Mouse (Mus musculus) gastrocnemius, postnatal 4 days (tissue): ENCODE measurements at regions not wholly inside any gene's neighbourhood (a gene's known extent, or its start where the extent isn't known, plus 50 kb on each side); places are given as distances from the start of the nearest gene placed in this dataset.

Source experiments
- DNase-seq, 2 experiments: peaks; one replicate each; pipeline ENCODE4 v3.0.0; 2021 to 2022; ENCODE audit warnings: low spot score in 2 of 2, mixed read lengths in 2 of 2

- no peak for DNase-seq
Observed at GRCm38 (mm10) chr11:45642142-45642756, 209.6 kb upstream of the Clint1 start.

DNA sequence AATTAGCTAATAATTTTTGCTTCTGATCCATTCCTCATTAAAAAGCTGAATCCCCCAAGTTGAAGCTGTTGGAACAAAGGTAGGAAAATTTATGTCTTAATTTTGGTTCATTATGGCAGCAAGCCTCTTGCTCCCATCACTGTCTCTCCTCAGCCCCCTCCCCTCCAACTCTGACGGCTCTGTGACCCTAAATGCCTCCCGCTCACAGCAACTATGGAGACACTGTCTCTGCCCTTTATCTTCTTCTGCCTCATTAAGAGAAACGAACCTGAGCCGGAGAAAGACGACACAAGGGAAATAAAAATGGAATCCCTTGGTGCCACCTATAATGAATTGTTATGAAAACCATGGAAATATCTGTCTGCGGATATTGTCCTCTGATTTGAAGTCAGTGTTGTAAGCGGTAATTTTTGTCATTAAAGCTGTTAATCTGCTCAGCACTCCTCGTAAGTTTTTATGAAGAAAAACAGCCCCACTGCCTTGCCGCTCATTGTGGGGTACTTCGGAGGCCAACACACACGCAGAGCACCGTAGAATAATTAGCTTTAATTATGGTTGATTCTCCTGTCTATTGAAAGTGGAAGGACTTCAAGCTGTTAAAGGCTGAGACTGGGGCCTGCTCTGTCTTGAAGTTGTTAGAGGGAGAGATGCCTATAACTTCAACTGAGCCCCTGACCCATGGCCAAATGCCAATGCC, 208.1 kb upstream of the Clint1 start:
- no peak for DNase-seq

- no peak for DNase-seq
Observed at GRCm38 (mm10) chr11:45645815-45646214, 206.0 kb upstream of the Clint1 start.

GRCm38 (mm10) chr11:45647888-45648287, 204.0 kb upstream of the Clint1 start:
- DNase-seq: peak in 1 of 2 experiments; percentile 21

- no peak for DNase-seq
Observed at GRCm38 (mm10) chr11:45656260-45656659, 195.6 kb upstream of the Clint1 start.

- DNase-seq: no peak
Observed at GRCm38 (mm10) chr11:45670156-45670830, 181.6 kb upstream of the Clint1 start.

GRCm38 (mm10) chr11:45678666-45679292, 173.1 kb upstream of the Clint1 start:
- DNase-seq: peak; percentile 40 to 69

DNA sequence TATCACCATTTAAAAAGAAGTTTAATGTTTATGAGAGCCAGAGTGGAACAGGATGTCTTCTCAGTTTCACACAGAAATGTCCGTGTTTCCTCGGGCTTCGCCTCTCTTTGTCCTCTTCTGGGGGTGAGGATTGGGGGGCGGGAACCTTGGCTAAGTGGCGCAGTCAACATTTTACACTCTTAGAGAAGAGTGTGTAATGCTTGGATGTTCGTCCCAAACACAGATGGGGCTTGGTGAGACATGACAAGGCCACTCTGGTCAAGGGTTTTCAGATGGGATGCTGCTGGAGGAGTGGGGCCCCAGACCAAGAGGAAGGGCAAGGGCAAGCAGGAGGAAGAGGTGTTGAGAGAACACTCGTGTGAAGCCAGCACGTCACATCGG, 172.6 kb upstream of the Clint1 start:
- DNase-seq: no peak

DNA sequence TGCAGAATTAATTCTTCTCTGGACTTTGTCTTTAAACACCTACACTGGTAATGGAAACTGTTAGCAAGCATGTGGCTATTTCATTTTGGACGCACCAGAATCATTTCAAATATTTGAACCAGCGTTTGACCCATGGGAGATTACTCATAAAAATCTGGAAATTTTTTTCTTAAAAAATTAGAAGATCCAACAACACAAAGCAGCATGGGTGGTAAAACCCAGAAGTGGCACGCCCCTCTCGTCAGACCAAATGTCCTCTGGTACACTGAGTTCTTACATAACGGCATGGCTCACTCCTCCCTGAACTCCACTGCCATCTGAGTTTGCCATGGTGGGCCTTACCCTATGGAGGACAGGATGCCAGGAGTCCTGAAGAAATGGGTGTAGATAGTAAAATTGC, 166.3 kb upstream of the Clint1 start:
- DNase-seq: no peak

GRCm38 (mm10) chr11:45693206-45693605, 158.6 kb upstream of the Clint1 start:
- no peak for DNase-seq

DNA sequence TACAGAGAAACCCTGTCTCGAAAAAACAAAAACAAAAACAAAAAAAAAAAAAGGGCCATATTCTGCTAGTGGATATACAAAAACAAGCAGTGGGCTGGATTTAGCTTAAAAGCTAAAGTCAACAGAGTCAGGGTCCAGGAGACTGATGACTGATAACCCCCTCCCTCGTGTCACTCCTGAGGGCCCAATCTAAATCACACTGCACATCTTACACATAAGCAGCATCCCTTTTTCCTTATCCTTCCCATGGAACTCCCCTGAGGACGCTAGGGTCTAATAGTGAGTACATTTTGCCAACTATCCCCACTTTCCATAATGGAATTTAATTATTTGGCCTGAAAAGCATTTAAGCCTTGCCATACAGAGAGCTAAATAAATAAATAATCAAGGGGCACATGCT, 150.3 kb upstream of the Clint1 start:
- no peak for DNase-seq

DNA sequence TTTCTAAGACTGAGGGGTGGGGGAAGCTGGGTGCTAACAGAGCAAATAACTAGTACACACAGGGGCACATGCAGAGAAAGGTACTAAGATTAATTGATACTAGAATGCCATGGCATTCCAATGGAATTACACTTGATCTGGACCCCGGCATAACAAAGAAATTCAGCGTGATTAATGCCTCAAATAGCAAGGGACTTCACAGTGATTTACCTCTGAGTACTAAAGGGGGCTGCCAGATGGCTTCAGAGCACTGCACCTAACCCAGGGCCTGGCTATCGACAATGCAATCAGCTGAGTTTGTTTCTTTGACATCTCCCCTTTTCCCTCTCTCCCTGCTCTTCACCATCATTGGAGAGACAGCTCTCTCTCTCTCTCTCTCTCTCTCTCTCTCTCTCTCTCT, 148.9 kb upstream of the Clint1 start:
- DNase-seq: no peak

- DNase-seq: no peak
Observed at GRCm38 (mm10) chr11:45704411-45704810, 147.4 kb upstream of the Clint1 start.

DNA sequence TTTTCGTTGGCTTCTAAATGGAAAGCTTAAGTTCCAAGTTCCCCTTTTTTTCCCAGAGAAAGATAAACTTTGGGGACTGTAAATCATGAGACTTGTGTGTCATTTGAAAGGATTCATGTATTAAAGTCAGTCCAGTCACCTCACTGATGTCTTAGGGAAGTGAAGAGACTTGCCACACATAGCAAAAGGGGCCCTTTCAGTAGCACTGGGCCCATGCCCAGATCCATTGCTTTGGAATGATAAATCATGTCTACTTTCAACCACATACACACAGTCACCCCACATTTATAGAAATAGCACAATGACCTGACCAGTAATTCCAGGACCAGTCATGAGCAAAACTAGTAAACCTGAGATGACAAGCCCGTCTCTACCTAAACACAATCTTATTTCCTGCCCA, 133.2 kb upstream of the Clint1 start:
- no peak for DNase-seq

GRCm38 (mm10) chr11:45719821-45720220, 132.0 kb upstream of the Clint1 start:
- no peak for DNase-seq

- peak in 1 of 2 experiments; percentile 40 for DNase-seq
Observed at GRCm38 (mm10) chr11:45736561-45736960, 115.3 kb upstream of the Clint1 start.

DNA sequence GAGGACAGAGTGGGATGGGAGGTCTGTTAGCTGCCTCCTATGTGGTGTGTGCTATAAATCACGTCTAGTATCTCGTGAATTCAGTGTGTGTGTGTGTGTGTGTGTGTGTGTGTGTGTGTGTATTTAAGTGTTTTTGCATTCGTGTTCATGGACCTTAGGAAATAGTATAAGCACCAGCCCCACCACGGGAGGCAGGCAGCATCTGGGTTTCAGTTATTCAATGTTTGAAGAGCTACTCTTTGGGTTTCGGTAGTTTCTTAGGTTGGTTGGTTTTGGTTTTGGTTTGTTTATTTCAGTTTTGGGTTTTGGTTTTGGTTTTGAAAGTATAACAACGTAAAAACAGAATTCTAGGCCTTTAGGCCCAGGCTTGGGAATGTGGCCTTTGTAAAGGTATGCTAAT, 113.5 kb upstream of the Clint1 start:
- DNase-seq: no peak

DNA sequence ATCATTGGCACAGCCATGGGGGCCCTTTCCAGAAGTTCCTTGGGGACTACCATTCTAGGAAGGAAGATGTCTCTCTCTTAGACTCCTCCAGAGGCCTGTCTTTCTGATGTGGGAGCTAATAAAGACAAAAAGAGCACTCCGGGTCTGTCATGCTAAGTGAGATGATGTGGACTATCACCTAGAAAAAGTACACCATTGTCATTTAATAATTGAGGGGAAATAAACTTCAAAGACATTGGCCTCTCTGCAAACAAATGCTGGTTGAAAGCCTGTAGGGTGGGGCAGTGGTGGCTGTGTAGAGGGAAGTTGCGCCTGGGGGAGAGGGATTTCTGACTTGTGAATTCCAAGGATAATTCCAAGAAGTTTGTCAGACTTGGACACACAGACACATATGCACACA, 105.9 kb upstream of the Clint1 start:
- DNase-seq: no peak

DNA sequence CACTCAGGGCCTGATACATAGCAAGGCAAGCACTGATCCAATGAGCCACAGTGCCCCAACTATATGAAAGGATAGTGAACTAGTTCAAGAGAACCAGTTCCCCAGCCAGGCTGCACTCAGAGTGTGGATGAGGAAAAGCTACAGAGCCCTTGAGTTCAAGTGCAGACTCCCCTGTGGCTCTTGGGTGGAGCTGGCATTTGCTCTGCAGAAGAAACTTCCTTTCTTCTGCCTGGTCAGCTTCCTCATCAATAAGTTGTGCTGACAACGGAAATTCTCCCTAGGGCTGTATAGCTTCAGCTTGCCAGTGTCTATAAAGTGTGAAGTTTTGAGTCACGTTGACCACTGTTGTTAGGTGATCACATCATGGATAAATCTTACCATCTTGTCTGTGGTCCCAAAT, 101.6 kb upstream of the Clint1 start:
- no peak for DNase-seq

DNA sequence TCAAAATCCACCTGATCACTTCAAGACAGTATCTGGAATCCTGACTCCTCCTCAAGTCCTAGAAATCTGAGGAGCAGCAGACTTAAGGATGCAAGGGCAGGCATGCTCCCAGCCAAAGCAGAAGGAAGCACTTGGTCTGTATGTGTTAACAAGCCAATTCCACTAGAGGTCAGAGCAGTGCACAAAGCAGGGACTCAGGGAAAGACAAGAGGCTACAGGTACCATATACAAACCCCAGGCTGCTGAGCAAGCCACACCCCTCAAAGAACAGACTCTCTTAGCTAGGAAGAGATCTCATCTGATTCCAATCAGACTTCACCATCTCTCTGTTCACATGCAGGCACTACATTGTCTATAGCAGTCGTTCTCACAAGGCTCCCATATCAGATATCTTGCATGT, 99.6 kb upstream of the Clint1 start:
- DNase-seq: peak in 1 of 2 experiments; percentile 22

DNA sequence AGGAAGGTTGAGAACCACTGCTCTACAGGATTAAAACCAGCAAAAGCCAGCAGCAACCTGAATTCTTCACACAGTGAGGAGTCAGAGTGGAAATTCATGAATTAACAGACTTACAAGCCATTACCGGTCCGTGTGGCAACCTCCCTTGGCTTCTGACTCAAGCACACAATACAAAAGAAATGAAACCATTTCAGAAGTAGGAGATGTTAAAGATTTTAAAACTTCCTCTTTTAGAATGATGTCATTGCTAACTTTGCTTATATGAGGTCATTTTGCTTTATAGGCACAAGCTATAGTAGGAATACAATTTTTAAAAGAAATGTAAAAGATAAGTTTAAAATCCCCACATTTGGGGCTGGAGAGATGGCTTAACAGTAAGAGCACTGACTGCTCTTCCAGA, 99.1 kb upstream of the Clint1 start:
- DNase-seq: no peak

GRCm38 (mm10) chr11:45767081-45767480, 84.8 kb upstream of the Clint1 start:
- peak in 1 of 2 experiments; percentile 22 for DNase-seq
